Mouse (Mus musculus) stomach, postnatal 0 days (tissue): Measurements from ENCODE around the gene Phactr3.

Experiments used
- CTCF ChIP-seq: IDR thresholded peaks from 2 replicates; pipeline ENCODE4 v1.5.1; 2016; ENCODE audit warnings: antibody characterized with exemption, low read depth, mild to moderate bottlenecking, moderate library complexity
- EP300 ChIP-seq: optimal IDR thresholded peaks from 2 replicates; pipeline ENCODE3; 2016; ENCODE audit warnings: antibody characterized with exemption

- peak; percentile 57 for TF ChIP-seq CTCF
- TF ChIP-seq EP300: no peak
Measured at GRCm38 (mm10) chr2:178287285-178287684, 168.5 kb downstream of the Phactr3 start.
